Mouse (Mus musculus) activated CD4-positive, CD25-positive, alpha-beta regulatory T cell, adult 4 months (primary cell): ENCODE data around the gene Abi2. TPM values are rescaled to one million over a fixed set of nuclear protein-coding genes. Genes with fewer than 3 reads are reported as not detected.
A peak's percentile ranks its signal among the peaks of the same experiment; 100 is the strongest.
"Not testable (repeated sequence)": the region's sequence is repeated elsewhere in the genome, so short reads cannot be mapped to it uniquely, and the experiment has no call there.

Experiments used
- ATAC-seq: one replicate; pipeline ENCODE4 v1.8.0; 2017
- polyA plus RNA-seq, 2 experiments: library from polyadenylated mRNA; unstranded; fragments of 100-300 nt; shearing (Covaris generic); gene quantifications; one replicate each; pipeline ENCODE4 v1.2.1; 2017

The Abi2 gene
- 10 to 100 TPM; 13.5 to 14.4 TPM for polyA plus RNA-seq

DNA sequence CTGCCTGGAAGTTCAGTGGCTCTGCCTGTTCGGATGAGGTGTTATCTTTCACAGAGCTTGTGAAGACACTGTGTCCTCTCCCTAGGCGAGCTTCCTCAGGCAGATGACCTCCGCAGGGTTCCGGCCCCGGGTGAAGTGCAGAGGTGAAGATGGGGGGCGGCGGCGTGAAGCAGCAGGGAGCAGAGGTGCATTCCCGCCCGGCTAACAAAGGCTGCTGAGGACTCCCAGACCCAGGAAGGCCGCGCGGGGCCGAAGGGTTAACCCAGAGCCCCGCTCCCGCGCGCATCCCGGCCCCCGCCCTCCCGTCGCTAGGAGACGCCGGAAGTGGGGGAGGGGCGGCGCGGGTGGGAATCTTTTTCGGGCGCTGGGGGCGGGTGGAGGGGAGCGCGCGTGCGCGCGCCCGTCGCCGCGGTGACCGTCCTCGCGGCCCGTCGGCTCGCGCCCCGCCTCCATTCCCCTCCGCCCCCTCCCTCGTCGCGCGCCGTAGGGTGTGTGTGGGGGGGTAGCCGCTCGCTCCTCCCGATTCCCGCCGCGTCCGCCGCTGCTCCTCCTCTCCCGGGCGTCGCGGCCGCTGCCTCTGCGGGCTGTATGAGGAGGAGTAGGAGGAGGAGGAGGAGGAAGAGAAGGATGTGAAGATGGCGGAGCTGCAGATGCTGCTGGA, at the start of gene Abi2:
Gene Abi2, plus strand, starts transcription at position 452 of the 661 bp plus-strand sequence.
- ATAC-seq: peak; percentile 70

DNA sequence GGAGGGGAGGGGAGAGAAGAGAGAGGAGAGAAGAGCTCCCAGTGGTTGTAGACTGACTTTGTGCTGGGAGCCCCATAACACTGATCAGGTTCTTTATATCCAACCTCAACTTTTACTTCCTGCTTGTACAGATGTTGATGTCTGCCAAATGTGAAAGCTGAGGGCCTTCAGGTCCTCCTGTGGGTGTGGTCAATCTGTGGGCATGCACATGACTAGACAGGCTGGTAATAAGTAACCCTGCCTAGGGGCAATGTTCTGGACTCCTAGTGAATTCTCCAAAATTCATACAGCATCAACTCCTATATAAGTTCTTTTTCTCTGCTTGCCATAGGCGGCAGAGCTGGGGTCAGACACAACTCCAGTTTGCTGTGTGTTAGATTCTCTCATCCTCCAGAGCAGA, 47.8 kb upstream of the Abi2 start:
- peak; percentile 19 for ATAC-seq

GRCm38 (mm10) chr1:60376556-60376955, 32.9 kb upstream of the Abi2 start:
- no peak for ATAC-seq

GRCm38 (mm10) chr1:60381910-60382309, 27.5 kb upstream of the Abi2 start:
- no peak for ATAC-seq

DNA sequence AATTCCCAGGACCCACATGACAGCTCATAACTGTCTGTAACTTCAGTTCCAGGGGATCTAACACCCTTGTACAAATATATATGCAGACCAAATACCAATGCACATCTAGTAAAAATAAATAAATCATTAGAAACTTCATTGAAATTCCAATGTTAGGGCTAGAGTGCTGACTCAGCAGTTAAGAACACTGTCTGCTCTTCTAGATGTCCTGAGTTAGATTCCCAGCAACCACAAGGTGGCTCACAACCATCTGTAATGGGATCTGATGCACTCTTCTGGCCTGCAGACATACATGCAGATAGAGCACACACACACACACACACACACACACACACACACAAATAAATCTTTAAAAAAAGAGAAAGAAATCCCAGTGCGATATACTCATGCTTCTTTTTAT, 4.6 kb upstream of the Abi2 start:
- no peak for ATAC-seq

- ATAC-seq: no peak
Observed at GRCm38 (mm10) chr1:60408501-60409167, 785 bp upstream of the Abi2 start.

- ATAC-seq: peak; percentile 44
Observed at GRCm38 (mm10) chr1:60409928-60410817, 754 bp downstream of the Abi2 start.

DNA sequence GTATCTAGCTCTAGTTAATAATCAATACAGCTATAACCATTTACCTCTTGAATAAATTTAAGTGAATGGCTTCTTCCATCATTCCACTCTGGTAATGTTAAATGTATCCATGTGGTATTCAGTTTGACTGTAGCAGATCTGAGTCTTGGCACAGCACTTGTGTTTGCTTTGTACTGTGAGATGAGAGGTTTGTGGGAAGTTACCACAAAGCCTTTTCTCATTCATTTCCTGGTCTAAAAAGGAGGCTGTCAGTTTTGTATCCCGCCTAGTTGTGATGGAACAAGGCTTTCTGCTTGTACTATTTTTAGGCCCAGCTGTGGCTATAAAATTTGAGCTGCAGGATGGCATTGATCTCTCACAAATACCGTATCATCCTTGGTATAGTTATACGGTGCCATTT, 7.3 kb downstream of the Abi2 start:
- peak; percentile 78 for ATAC-seq

- no peak for ATAC-seq
Observed at GRCm38 (mm10) chr1:60423882-60424281, 14.5 kb downstream of the Abi2 start.

DNA sequence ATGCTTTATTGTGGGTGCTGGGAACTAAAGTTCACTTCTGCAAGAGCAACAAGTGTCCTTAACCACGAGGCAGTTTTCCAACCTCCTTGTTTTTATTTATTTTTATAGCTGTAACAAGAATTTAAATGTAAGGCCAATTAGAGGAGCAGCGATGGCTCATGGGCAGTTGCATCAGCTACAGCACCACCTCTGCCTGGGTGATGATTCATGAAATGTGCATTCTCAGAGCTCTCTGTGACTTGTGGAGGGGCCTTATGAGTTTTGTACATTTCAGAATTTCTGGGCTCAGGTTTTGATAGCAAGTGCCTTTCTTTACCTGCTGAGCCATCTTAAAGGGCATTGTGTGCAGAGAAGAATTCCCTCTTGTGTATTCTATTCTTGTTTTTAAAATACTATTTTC, 18.9 kb downstream of the Abi2 start:
- no peak for ATAC-seq

DNA sequence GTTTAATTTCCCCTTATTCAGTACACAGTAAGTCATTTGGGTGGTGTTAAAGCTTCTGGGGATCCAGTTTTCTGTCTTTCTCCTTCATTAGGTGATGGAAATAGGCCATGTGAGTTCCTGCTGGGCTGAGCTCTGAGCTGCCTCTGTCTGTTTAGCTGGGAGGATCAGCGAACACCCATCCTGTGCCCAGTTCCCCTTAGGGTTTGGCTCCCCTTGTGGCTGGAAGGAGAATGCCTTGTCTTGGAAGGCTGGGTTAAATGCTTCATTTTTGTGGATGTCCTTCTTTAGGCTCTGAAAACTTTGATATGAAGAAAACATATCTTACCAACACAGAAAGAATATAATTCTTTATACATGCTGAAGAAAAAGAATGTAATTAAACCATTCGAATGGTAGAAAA, 19.5 kb downstream of the Abi2 start:
- ATAC-seq: peak; percentile 75

DNA sequence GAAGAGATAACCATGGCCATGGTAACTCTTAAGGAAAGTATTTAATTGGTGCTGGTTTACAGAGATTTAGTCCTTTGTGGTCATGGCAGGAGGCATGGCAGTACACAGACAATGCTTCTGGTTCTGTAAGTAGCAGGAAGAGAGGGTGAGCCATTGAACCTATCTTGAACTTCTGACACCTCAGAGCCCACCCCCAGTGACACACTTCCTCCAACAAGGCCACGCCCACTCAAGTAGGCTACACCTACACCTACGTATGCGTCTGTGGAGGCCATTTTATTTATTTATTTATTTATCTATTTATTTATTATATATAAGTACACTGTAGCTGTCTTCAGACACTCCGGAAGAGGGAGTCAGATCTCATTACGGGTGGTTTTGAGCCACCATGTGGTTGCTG, 22.1 kb downstream of the Abi2 start:
- no peak for ATAC-seq

DNA sequence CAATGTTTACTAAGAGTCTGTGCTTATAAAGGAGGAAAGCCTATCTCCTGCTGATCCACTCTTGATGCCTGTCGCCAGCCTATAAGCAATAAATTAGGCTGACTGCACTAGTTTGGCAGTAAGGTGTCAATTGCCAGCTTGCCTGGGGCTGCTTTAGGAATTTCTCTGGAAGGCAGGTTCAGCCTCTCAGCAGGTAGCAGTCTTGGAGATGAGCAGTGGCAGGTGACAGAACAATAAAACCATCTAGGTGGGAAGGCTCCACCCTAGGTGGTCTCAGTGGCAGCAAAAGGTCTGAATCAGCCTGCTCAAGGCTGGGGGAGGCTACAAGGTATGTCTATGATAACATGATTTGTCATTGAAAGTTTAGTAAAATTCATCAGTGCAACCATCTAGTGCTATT, 23.1 kb downstream of the Abi2 start:
- ATAC-seq: no peak

DNA sequence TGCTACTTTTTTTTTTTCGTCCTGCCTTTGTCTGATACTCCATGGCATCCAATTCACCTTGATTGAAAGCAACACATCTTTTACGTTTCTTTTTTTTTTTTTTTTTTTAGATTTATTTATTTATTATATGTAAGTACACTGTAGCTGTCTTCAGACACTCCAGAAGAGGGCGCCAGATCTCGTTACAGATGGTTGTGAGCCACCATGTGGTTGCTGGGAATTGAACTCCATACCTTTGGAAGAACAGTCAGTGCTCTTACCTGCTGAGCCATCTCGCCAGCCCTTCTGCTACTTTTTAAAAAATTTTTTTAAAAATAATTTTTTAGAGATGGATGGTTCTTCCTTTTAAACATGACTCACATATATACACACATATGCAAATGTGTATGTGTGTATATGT, 32.0 kb downstream of the Abi2 start:
- not testable (repeated sequence) for ATAC-seq

DNA sequence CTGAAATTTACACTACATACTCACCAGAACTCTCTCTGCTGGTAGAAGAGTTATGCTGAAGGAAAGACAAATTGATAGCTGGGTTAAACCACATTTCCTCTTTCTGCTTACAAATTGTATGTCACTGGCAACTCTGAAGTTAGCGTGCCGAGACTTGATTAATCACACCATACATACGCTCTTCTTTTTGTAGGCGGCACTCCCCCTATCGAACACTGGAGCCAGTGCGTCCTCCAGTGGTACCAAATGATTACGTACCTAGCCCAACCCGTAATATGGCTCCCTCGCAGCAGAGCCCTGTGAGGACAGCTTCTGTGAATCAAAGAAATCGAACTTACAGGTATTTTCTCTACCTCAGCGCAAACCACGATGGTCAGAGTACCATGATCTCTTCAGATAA, 37.6 kb downstream of the Abi2 start:
- peak; percentile 86 for ATAC-seq

DNA sequence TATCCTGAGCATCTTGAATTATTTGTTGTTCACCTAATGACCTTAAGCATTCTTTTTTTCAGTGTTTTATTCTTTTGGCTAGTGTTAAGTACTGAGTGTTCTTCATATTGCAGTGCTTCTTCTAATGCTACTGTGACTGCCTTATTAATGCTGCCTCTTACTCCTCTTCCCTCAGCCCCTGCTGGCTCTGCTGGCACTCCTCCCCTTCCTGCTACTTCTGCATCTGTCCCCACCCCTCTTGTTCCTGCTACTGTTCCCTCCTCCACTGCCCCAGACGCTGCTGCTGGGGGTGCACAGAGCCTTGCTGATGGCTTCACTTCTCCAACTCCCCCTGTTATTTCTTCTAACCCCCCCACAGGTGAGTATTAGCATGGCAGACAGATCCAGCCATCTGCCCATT, 40.5 kb downstream of the Abi2 start:
- ATAC-seq: no peak

- peak; percentile 71 for ATAC-seq
Observed at GRCm38 (mm10) chr1:60460623-60461022, 51.2 kb downstream of the Abi2 start.

GRCm38 (mm10) chr1:60469491-60469890, 60.1 kb downstream of the Abi2 start:
- no peak for ATAC-seq

- ATAC-seq: no peak
Observed at GRCm38 (mm10) chr1:60470541-60470940, 61.1 kb downstream of the Abi2 start.

DNA sequence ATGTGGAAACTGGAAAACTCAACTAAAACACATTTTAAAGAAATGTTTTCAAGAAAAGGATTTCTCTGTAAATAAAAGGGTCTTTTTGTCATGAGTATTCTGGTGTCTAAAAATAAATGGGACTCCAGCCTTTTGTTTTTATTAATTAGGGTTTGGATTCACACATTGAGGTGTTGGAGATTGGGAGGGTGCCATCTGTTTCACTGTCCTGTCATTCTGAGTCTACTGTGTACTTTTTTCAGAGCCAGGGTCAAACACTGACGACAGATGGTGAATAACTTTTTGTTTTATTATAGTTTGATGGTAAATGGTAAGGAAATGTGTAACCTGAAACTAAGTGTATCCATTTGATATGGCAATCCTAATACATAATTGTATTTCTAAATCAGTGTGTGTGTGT, 72.1 kb downstream of the Abi2 start:
- ATAC-seq: no peak

DNA sequence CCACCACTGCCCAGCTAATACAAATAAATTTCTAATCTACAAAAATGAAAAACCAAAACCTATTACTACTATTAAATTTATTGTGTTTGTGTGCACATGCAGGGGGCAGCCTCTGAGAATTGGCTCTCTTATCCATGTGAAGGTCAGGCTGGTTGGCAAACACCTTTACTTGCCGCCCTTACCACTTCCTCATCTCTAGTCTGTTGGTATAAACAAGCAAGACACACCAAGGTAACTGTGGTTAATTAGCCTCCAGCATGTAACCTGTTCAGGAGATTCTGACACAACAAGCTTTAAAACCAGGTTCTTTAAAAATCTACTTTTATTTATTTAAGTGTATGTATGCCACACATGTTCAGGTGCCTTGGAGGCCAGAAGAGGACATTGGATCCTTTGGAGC, 73.5 kb downstream of the Abi2 start:
- ATAC-seq: peak; percentile 97

- ATAC-seq: no peak
Observed at GRCm38 (mm10) chr1:60485649-60486048, 76.2 kb downstream of the Abi2 start.

DNA sequence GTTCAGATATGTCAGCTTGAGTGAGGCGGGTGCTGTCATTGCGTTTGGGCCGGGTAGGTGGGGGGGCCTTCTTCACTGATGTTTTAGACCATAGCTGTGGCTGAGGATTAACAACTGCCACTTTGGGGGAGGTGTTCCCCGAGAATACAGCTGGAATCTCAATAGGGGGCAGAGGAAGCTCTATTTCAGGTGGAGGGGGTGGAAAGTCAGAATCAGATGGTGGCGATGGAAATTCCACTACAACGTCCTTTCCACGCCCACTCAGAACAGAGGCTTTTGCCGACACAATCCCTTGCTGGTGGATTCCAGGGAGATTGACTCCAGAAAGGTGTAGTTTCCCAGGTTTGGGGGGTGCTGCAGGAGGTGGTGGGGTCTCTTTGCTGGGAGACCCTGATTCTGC, 79.2 kb downstream of the Abi2 start:
- no peak for ATAC-seq

- ATAC-seq: no peak
Observed at GRCm38 (mm10) chr1:60489660-60490059, 80.2 kb downstream of the Abi2 start.
